Mouse (Mus musculus) mature B cell (primary cell): ENCODE measurements around the gene Arl4d.
"Not testable (repeated sequence)": the region's sequence is repeated elsewhere in the genome, so short reads cannot be mapped to it uniquely, and the experiment has no call there.

Experiments used
- in situ Hi-C: fragments of 300-500 bp; cut with MboI; formaldehyde crosslinking; loops from 2 replicates; pipeline ENCODE4 v1.14.3; 2019

Arl4d gene

DNA sequence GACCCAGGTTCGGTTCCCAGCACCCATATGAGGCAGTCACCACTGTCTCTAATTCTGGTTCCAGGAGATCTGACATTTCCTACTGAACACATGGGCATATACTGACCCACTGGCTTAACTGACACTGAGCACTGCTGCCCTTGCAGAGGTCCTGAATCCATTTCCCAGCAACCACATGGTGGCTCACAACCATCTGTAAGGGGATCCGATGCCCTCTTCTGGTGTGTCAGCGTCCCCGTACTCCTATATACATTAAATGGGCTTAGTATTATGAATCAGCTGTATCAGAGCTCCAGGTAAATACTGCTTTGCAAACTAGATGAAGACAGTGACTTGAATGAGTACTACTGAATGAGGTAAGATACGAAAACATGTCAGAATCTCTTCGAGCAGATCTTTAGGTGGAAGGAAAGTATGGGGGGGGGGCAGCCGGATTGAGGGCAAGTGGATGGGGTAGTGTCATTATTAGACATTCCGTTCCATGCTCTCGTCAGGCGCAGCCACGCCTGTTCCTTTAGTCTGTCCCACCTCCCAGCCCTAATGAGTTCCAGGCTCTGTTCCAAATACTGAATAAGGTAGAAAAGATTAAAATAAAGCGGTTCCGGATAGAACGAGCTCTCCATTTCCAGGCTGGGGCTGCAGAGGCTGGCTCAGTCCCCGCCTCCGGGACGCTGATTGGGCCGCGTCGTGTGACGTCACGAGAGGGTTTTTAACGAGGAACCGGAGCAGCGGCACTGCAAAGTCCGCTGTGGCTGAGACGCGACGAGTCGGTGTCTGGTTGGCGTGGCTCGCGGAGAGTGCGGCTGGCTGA, at the start of gene Arl4d:
Gene Arl4d (plus strand): TSS at position 717 of the 811 bp plus-strand sequence.
- in situ Hi-C loops, result loop anchor here (5.0 kb wide), 1 partner anchor 67 kb away; the partner anchor contains the start of gene Dhx8

DNA sequence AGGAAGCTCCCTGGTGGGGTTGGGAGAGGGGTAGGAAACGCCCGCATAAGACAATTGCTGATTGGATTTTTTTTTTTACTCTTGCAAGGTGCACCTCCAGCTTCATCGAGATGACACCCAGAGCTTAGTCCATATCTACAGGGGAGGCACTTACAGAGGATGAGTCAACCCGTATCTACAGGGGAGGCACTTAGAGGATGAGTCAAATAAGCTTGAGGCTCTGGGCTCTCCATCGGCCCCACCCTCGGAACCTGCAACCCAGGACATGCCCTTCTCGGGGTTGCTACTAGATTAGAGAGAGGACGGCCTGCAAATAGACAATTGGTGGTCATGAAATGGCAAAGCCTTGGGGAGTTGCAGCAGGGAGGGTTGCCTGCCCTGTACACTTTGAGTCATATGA, 49.2 kb upstream of the Arl4d start:
- in situ Hi-C loops, result no loop called here

DNA sequence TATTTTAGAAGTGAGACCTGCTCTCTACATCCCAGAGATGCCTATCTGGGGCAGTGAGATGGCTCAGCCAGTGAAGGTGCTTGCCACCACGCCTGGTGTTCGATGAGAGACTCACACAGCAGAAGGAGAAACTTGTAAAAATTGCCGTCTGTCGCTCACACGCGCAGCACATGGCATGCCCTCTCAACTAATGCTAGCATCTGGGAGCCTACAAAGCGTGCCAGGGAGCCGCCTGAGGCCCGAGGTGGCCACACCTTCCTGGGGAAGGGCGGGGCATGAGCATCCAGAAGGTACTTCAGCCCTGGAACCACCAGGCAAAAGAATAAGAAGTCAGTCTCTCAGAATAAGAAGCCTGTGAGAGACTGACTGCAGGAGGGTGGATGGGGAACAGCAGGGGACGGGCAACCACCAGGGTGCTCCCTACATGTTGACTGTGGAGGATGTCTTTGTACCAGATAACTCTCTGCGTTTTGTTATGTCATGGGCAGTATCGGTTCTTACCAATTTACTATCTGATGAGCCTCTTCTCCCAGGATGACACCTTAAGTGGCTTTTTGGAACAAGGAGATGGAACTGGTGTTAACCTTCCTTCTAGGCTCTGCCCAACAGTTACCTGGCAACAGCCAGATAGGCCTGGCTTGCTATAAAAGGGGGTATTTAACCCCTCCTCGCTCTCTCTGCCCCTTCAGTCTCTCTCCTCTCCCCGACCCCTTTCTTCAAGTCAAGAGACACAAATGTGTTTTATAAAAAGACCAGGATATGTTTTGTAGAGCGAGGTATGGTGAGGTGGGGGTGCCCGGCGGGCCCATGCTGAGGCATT, 48.2 kb upstream of the Arl4d start:
- in situ Hi-C loops, result no loop called here

DNA sequence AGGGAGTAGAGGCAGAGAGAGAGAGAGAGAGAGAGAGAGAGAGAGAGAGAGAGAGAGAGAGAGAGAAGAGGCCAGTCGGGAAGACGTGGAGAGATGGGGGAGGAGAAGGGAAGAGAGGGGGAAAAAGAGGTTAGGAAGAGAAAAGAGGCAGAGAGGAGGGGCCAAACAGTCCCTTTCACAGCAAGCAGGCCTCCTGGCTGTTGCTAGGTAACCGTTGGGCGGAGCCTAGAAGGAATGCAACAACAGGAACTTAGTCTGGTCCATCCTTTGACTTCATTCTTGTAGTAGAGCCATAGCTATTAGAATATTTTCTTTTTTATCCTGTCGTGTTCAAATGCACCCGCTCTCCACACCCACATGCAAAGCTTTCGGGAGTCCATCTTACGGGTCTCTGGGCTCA, 47.5 kb upstream of the Arl4d start:
- in situ Hi-C loops, result no loop called here

DNA sequence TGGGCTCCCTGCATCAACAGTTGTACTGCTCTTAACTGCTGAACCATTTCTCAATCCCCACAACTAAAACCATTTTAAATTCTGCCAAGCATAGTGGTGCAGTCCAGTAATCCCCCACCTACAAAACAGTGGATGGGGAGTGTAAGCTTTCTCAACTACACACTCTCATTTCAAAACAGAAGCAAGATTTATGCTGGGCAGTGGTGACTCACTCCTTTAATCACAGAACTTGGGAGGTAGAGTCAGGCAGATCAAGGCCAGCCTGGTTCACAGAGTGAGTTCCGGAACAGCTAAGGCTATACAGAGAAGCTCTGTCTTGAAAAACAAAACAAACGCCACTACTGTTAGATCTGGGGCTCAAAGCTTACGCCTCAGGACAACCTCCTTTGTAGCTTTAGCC, 46.7 kb upstream of the Arl4d start:
- in situ Hi-C loops, result no loop called here

DNA sequence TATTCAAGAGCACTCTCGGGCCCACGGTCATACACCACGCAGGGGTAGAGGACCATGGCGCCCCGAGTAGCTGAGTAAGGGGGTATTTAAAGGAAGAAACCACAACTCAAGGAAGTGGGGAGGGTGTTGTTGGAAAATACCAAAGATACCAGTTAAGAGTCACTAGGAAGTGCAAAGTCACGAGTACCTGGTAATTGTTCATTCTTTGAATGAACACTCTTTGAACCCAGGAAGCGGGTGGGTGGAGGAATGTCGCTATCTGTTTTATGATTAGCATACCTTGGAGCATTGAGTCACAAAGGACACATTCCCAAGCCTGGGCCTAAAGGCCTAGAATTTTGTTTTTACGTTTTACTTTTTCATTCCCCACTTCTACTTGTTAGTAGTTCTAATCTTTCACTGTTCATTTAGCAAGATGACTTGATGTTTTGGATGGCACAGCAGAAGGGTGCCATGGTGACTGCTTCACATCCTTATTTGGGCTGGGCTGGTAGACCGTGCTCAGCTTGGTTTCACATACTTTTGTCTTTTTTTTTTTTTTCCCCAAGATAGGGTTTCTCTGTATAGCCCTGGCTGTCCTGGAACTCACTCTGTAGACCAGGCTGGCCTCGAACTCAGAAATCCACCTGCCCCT, 45.2 kb upstream of the Arl4d start:
- in situ Hi-C loops, result not testable (repeated sequence)

DNA sequence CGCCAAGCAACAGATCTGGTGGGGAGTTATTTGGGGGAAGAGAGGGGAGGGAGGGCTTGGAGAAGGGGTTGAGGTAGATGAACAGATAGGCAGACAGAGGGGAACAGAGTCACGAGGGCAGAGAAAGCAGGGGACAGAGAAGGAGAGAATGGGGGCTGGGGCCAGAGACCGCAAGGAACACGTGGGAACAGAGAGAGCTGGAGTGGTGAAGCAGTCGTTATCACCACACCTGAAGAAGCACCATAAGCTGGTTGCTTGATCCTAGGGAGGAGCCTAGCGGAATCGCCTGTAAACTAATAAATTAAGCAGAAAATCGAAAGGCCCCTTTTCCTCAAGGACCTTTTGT, 38.7 kb upstream of the Arl4d start:
- in situ Hi-C loops, result no loop called here

DNA sequence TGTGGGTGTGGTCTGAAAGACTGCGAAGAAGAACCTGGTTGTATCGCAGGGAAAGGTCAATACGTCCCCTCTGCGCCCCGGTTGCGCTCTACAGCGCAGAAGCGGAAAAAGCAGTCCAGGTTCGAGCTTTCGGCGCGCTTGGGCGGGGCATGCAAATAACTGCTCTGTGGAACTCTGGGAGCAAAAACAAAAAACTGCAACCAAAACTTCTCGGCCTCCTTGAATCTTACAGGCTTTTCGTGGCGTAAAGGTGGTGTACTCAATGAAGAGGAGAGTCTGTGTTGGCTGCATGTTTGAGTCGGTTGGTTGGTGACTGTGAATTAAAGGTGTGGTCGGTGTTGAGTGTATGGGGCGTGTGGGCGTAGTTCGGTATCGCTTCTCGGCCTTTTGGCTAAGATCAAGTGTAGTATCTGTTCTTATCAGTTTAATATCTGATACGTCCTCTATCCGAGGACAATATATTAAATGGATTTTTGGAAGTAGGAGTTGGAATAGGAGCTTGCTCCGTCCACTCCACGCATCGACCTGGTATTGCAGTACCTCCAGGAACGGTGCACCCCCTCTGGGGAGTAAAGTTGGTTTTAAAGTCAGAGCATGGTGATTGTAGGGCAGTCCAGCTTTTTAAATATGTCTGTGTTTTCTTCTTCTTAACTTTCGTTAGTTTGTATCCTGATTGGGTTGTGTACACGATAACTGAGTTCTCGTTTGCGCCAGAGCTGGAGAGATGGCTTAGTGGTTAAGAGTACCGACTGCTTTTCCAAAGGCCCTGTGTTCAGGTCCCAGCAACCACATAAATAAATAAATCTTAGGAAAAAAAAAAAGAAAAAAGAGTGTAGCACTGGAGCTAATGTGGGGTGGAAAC, 38.1 kb upstream of the Arl4d start, which contains the start of gene Rdm1:
Gene Rdm1 (plus strand): TSS at position 201 of the 862 bp plus-strand sequence.
- in situ Hi-C loops, result no loop called here

DNA sequence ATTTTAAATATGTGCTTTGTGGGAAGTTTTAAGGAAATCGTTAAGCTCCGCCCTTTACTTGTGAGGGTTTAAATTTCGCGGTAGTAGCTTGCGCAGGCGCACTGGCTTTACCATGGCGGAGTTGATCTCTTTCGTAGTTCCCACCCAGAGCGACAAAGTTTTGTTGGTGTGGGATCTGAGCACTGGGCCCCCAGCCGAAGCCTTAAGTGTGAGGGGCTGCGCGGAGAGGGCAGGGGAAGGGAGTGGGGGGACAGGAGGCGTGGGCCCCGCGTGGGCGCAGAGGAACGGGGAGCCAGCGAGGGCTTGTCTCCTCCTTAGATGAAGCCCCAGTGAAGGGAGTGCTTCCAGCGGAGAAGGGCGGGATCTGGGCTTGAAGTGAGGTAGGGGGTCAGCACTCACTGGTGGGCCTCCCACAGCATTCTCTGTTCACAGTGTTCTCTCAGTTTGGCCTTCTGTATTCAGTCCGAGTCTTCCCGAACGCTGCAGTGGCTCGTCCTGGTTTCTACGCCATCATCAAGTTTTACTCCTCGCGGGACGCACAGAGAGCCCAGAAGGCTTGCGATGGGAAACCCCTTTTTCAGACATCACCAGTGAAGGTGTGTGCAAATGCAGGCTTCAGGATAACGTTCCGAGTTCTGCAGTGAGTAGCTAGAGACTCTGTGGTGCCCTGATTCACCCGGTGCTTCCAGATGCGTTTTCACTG, 37.3 kb upstream of the Arl4d start:
- in situ Hi-C loops, result no loop called here

DNA sequence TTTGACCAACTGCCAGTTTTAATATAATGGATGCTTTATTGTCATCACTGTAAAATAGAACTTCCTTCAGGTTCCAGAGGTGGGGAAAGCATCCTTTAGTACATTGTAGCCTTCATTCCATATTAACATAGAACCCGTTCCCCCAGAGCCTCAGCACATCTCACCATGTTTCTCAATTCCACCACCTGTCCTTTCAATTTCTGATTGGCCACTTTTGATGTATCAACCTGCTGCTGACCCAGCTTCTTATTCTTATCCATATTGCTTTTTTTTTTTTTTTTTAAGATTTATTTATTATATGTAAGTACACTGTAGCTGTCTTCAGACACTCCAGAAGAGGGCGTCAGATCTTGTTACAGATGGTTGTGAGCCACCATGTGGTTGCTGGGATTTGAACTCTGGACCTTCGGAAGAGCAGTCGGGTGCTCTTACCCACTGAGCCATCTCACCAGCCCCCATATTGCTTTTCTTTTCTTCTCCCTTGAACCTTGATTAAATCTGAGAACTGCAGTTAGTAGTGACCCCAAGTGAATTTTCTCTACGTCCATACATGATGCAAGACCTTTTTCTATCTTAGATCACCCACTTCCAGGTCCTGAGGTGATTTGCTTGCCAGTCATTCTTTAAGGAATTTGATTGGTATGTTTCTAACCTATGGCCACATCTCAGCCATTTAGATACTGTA, 36.5 kb upstream of the Arl4d start:
- in situ Hi-C loops, result not testable (repeated sequence)

DNA sequence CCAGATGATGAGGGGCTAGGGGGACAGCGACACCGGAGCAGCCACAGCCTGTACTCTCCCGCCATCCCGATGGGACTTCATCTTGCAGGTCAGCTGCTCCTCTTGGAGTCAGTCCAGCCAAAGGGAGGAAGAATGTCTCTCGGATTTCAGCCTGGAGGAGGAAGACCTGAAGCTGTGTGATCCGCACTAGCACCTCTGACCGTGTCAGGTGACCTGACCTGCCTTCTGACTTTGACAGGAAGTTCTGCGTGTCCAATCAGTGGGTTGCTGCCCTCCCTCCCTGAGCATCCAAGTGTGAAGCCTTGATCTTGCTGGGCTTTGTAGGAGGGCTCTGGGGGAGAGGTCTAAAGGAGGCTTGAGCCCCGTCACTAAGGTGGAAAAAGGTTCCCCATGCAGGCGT, 29.7 kb upstream of the Arl4d start:
- in situ Hi-C loops, result no loop called here

DNA sequence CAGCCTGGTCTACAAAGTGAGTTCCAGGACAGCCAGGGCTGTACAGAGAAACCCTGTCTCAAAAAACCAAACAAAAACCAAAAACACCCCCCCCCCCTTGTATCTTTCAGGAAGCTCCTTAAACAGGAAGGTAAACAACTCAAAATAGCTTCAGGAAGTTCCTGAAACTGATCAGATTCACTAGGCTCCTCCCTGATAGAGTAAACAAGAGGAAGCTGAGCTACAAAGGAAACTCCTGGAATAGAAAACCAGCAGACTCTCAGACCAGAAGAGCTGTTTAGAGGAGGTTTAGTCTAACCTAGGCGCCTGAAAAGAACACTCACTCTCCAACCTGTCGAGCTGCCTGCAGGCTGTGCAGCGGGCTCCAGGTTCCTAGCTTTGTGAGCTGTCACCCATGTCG, 25.6 kb upstream of the Arl4d start:
- in situ Hi-C loops, result no loop called here

DNA sequence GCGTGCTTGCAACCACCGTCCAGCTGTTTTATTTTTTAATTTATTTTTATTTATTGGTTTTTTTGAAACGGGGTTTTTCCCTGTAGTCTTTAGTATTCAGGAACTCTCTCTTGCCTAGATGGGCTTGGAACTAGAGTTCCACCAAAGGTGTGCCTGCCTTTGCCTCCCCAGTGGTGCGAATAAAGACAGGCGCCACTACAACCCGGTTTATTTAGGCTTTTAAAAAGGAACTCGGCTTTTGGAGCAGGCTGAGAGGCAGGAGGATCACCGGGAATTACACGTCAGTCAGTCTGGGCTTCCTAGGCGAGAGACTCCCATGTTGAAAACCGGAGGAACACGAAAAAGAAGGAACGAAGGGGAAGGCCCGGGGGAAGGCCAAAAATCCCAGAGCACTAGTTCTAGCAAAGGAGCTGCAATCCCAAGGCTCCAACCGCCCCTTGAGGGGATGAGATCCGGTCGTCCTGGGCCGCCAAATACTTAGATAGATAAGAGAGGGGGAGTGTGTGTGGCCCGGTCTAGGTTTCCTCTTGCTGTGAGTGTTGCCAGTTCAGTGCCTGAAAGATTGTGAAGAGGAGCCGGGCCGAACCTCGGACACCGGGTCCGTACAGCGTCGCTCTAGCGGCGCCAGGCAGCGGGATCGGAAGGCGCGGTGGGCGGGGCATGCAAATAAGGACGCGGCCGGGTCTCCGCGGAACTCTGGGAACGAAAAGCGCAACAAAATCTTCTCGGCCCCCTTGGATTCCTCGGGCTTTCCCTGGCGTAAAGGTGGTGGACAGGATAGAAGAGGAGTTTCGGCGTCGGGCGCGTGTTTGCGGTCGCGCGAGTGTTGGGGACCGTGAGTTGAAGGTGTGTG, 24.3 kb upstream of the Arl4d start:
- in situ Hi-C loops, result not testable (repeated sequence)

DNA sequence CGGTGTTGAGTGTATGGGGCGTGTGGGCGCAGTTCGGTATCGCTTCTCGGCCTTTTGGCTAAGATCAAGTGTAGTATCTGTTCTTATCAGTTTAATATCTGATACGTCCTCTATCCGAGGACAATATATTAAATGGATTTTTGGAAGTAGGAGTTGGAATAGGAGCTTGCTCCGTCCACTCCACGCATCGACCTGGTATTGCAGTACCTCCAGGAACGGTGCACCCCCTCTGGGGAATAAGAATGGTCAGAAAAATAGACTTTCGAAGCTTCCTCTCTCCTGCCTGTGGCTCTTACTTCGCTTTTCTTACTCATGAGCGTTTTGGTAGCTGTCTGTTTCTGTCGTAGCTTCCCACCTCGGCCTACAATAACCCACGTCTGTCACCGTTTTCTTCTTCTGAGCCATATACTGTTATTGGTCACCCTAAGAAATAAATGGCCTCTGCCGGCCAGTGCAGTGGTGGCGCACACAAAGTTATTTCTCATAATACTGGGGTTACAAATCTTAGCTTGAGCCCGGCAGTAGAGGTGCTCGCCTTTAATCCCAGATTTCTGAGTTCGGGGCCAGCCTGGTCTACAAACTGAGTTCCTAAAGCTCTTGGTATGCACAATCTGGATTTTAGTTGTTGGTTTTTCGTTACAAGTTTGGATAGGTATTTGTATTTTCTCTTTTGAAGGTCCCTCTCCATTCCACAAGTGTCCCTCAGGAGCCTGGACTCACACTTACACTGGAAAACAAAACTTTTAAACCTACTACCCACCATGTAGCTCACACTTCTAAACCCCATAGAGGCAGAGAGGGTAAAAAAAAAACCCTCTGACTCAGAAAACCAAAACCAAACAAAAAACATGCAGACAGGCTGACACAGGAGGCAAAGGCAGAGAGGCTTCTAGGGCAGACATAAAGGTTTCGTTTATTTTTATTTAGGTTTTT, 23.4 kb upstream of the Arl4d start:
- in situ Hi-C loops, result not testable (repeated sequence)

DNA sequence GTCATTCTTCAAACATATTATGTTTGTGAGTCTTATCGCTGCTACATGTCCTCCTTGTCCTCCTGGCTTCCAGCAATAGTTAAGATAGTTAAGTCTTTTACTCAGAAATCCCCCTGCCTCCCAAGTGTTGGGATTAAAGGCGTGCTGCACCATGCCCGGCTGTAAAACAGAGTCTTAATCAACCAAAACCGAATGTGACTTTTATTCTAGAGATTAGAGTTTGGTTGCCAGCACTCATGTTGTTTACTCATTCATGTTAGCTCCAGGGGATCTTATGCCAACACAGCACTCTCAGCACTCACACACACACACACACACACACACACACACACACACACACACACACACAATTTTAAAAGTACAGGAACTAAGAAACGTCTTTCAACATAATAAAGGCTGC, 22.4 kb upstream of the Arl4d start:
- in situ Hi-C loops, result no loop called here

DNA sequence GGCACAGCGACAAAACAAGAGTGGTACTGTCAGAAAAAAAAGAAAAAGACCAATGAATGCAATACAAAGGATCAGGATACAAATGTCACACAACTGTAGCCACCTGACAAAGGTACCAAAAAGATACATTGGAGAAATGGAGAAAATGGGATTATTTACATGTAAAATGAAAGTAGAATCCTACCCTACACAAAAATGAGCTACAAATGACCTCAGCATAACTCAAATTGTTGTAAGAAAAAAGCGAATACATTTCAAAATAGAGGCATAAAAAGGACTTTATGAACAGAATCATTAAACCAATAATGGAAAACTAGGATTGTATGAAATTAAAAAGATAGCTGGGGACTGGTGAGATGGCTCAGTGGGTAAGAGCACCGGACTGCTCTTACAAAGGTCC, 20.8 kb upstream of the Arl4d start:
- in situ Hi-C loops, result no loop called here

DNA sequence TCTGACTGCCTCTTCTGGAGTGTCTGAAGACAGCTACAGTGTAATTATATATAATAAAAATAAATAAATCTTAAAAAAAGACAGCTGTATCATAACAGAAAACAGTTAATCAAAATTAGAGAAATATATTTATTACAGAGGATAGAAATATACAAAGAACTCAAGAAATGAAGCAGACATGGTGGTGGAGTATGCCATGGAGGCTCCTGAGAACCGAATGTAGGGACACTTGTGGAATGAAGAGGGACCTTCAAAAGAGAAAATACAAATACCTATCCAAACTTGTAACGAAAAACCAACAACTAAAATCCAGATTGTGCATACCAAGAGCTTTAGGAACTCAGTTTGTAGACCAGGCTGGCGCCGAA, 20.3 kb upstream of the Arl4d start:
- in situ Hi-C loops, result not testable (repeated sequence)
